Mouse (Mus musculus): ENCODE results near the gene Mrs2.
"Not testable (repeated sequence)": the region's sequence is repeated elsewhere in the genome, so short reads cannot be mapped to it uniquely, and the experiment has no call there.

Mrs2 gene

GRCm38 (mm10) chr13:24977820-24978342 is 42.3 kb downstream of the Mrs2 start:
- no peak for DNase-seq (ENCODE audit: low spot score)

GRCm38 (mm10) chr13:24976384-24976783 is 43.8 kb downstream of the Mrs2 start:
- peak; percentile 13 for DNase-seq (ENCODE audit: low spot score)

GRCm38 (mm10) chr13:24971776-24972175 is 48.4 kb downstream of the Mrs2 start:
- DNase-seq (ENCODE audit: low spot score), result not testable (repeated sequence)

GRCm38 (mm10) chr13:24965846-24966201 is 54.4 kb downstream of the Mrs2 start:
- peak; percentile 13 for DNase-seq (ENCODE audit: low spot score)

GRCm38 (mm10) chr13:24965130-24965845 is 54.9 kb downstream of the Mrs2 start:
- peak; percentile 45 for DNase-seq (ENCODE audit: low spot score)

GRCm38 (mm10) chr13:24962119-24962518 is 58.1 kb downstream of the Mrs2 start:
- DNase-seq (ENCODE audit: low spot score), result no peak

GRCm38 (mm10) chr13:24960084-24960483 is 60.1 kb downstream of the Mrs2 start:
- no peak for DNase-seq (ENCODE audit: low spot score)

- DNase-seq (ENCODE audit: low spot score), result no peak
These were observed 61.5 kb downstream of the Mrs2 start for GRCm38 (mm10) chr13:24958671-24959070.

- no peak for DNase-seq (ENCODE audit: low spot score)
These were observed 64.7 kb downstream of the Mrs2 start for GRCm38 (mm10) chr13:24955500-24955899.

- DNase-seq (ENCODE audit: low spot score), result no peak
These were observed 65.1 kb downstream of the Mrs2 start for GRCm38 (mm10) chr13:24955091-24955490.

GRCm38 (mm10) chr13:24952659-24953058 is 67.5 kb downstream of the Mrs2 start:
- DNase-seq (ENCODE audit: low spot score), result no peak

- DNase-seq (ENCODE audit: low spot score), result no peak
These were observed 71.3 kb downstream of the Mrs2 start for GRCm38 (mm10) chr13:24948870-24949269.

GRCm38 (mm10) chr13:24947158-24947557 is 73.0 kb downstream of the Mrs2 start:
- no peak for DNase-seq (ENCODE audit: low spot score)

GRCm38 (mm10) chr13:24945567-24945966 is 74.6 kb downstream of the Mrs2 start:
- DNase-seq (ENCODE audit: low spot score), result peak; percentile 31

- no peak for DNase-seq (ENCODE audit: low spot score)
These were observed 76.9 kb downstream of the Mrs2 start for GRCm38 (mm10) chr13:24943303-24943702.

GRCm38 (mm10) chr13:24942512-24943282 is 77.5 kb downstream of the Mrs2 start, which contains the start of gene Gpld1:
Gene Gpld1, plus strand, starts transcription at chr13:24943152.
- no peak for DNase-seq (ENCODE audit: low spot score)

GRCm38 (mm10) chr13:24939472-24939871 is 80.7 kb downstream of the Mrs2 start:
- no peak for DNase-seq (ENCODE audit: low spot score)

GRCm38 (mm10) chr13:24938683-24939082 is 81.5 kb downstream of the Mrs2 start:
- peak; percentile 83 for DNase-seq (ENCODE audit: low spot score)

- DNase-seq (ENCODE audit: low spot score), result no peak
These were observed 82.4 kb downstream of the Mrs2 start for GRCm38 (mm10) chr13:24937839-24938166.

All from retina, embryonic 14.5 days (tissue).